Mouse (Mus musculus): ENCODE results near the gene Adam12.

DNA sequence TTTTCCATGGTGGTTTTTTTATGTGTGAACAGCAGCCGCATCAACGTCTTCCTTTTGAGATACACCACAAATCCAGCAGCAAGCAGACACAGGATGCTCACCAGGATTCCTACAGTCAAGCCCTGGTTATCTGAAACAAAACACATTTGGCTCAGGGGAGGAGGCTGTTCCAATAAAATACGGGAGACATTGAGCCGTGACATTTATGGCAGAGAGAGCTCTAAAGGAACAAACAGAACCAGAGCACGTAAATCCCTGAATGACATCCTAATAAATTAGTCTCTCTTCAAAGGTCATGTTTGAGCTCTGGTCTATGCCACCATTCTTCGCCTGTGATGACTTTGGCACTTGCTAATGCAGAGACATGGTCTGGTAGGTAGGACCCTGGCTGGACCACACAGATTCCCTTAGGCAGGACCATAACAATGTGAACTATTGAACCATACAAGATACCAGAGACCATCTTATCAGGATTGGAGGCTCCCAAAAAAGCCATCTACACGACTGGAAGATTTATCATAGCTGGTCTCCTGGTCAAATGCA is 322.0 kb downstream of the Adam12 start:
- TF ChIP-seq POLR2A (IDR thresholded peaks at IDR 0.05; ENCODE audit: extremely low read depth, insufficient read depth, low read length) (no peak), CTCF (IDR thresholded peaks at IDR 0.05; ENCODE audit: extremely low read depth, insufficient read depth, low read length) (no peak)

Data from cortical plate, adult 2 months (tissue).